Mouse (Mus musculus): ENCODE results near the gene Tmem200a. TPM values are rescaled to one million over a fixed set of nuclear protein-coding genes. Genes with fewer than 3 reads are reported as not detected.

Gene Tmem200a
- total and polyA plus RNA-seq, 3 experiments, result 0.33 TPM; not detected in 2

DNA sequence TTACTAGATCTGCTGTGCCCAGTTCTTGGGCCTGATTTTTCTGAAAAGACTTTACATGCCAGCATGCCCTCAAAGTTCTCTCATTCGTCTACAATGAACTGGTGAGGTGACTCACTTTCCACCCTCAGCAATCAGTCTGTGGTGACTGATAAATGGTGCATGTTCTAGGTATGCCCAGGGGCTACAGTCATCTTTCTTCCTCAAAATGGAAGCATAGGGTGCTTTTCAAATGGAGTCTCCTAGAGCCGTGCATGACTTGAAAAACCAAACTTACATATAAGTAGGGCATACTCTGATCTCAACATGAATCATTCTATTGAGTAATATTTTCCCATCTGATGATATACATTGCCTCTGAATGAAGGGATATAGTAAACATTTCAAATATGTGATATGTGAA, 117.8 kb downstream of the Tmem200a start:
- no peak for DNase-seq (ENCODE audit: low spot score)
- H3K4me1 ChIP-seq (ENCODE audit: insufficient read depth, low read depth, low read length), result no peaks in the 10 kb centered on the region

DNA sequence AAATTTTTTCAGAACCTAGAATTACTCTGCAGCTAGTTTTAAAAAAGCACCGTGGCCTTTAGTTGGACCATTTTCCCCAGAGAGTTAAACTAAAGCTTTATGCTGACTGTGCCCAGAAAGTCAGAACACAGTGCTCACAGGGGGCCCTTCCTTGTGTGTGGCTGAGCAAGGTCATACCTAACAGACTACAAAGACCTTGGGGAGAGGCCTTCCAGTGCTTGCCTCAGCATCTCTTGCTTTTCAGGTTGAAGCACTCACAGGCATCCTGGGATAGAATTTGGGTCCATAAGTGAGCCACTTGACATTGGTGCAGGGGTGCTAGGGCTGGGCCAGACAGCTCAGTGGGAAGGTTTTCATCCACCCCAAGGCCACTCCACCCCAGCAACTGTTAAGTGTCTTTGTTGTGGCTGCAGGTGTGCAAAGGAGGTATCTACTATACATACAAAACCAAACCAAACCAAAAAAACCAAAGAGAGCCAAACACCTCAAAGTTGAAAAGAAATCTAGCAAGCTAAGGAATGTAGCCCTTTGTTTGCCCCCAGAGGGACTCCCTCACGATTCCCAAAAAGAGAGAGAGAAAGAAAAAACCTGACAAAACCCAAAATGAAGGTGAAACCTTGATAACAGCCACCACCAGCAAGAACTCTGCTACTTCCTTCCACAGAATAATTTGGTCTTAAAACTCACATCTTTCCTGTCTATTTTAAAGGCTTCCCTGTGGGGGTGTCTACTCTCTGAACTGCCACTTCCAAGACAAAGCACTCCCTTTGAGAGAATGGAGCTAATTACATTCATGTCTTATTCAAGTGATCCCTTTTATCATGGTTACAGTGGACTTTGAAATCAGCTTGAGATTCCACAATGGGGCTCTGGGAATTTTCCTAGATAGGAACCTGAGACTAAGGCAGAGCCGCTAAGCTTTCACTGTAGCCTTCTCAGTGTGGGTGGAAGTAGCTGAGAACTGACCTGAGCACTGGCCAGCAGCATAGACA, 119.8 kb downstream of the Tmem200a start:
- H3K27me3 ChIP-seq (ENCODE audit: insufficient read depth, low read length), result no peaks in the 10 kb centered on the region
- DNase-seq (ENCODE audit: low spot score) (no peak), ATAC-seq (ENCODE audit: extremely low read depth, insufficient number of reproducible peaks, low FRiP score, poor library complexity, severe bottlenecking) (no peak)
- H3K9me3 ChIP-seq (replicated peaks), result peaks cover 23% of the 10 kb centered on the region
- no peak for TF ChIP-seq GATA1 (IDR thresholded peaks at IDR 0.05; ENCODE audit: borderline replicate concordance, low read length)
- no peak for TF ChIP-seq POLR2AphosphoS5 (IDR thresholded peaks at IDR 0.05; ENCODE audit: insufficient replicate concordance, low read depth, low read length)
- TF ChIP-seq CTCF (IDR thresholded peaks at IDR 0.05; ENCODE audit: low read depth, low read length), result no peak
- TF ChIP-seq TAL1 (conservative IDR thresholded peaks at IDR 0.05; ENCODE audit: low read depth, low read length), result no peak
- TF ChIP-seq GATA2 (IDR thresholded peaks at IDR 0.05; ENCODE audit: borderline replicate concordance, low read depth, low read length), result no peak
- no peak overlapping the region for H3K4me3 ChIP-seq (ENCODE audit: low read depth, low read length)
- H3K36me3 ChIP-seq (replicated peaks), result no peaks in the 10 kb centered on the region
- H3K4me1 ChIP-seq (ENCODE audit: insufficient read depth, low read depth, low read length), result no peaks in the 10 kb centered on the region

More for the DNA sequence above, 117.8 kb downstream of the Tmem200a start:
- TF ChIP-seq POLR2AphosphoS5 (IDR thresholded peaks at IDR 0.05; ENCODE audit: insufficient replicate concordance, low read depth, low read length) (no peak), GATA2 (IDR thresholded peaks at IDR 0.05; ENCODE audit: borderline replicate concordance, low read depth, low read length) (no peak), GATA1 (IDR thresholded peaks at IDR 0.05; ENCODE audit: borderline replicate concordance, low read length) (no peak), TAL1 (conservative IDR thresholded peaks at IDR 0.05; ENCODE audit: low read depth, low read length) (no peak), CTCF (IDR thresholded peaks at IDR 0.05; ENCODE audit: low read depth, low read length) (no peak)
- H3K4me3 ChIP-seq (ENCODE audit: low read depth, low read length), result no peak overlapping the region
- H3K36me3 ChIP-seq (replicated peaks), result no peaks in the 10 kb centered on the region
- H3K9me3 ChIP-seq (replicated peaks), result peaks cover 15% of the 10 kb centered on the region
- no peaks in the 10 kb centered on the region for H3K27me3 ChIP-seq (ENCODE audit: insufficient read depth, low read length)
- ATAC-seq (ENCODE audit: extremely low read depth, insufficient number of reproducible peaks, low FRiP score, poor library complexity, severe bottlenecking), result no peak

DNA sequence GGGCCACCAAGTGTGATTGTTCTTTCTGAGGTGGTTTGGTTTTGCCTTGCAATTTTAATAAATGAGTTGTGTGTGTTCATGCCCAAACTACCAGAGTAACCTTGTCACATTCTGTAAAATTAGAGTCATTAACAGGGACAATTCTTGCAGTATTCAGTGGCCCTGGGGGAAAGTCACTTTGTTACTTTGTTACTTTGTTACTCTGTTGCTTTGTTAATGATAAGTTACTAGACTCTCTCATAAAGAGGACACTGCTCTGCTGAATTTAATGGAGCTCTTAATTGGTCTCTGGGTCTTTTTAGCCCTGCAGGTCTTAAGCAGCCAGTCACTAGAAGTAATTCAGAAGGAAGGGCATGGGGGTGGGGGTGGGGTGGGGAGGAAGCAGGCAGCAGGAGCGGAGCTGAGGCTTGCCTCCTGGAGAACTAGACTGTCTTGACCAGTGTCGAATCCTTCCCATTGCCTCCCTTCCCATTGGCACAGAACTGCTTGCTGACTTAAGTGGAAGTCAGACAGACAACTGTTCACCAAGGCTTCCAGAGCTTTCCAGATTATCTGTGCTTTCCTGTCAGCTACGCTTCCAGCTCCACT, 124.1 kb downstream of the Tmem200a start:
- H3K9me3 ChIP-seq (replicated peaks), result peaks cover 33% of the 10 kb centered on the region
- H3K27me3 ChIP-seq (ENCODE audit: insufficient read depth, low read length), result no peaks in the 10 kb centered on the region
- H3K4me3 ChIP-seq (ENCODE audit: low read depth, low read length), result no peak overlapping the region
- TF ChIP-seq GATA2 (IDR thresholded peaks at IDR 0.05; ENCODE audit: borderline replicate concordance, low read depth, low read length) (no peak), GATA1 (IDR thresholded peaks at IDR 0.05; ENCODE audit: borderline replicate concordance, low read length) (no peak), POLR2AphosphoS5 (IDR thresholded peaks at IDR 0.05; ENCODE audit: insufficient replicate concordance, low read depth, low read length) (no peak), TAL1 (conservative IDR thresholded peaks at IDR 0.05; ENCODE audit: low read depth, low read length) (no peak), CTCF (IDR thresholded peaks at IDR 0.05; ENCODE audit: low read depth, low read length) (no peak)
- H3K4me1 ChIP-seq (ENCODE audit: insufficient read depth, low read depth, low read length), result no peaks in the 10 kb centered on the region
- no peaks in the 10 kb centered on the region for H3K36me3 ChIP-seq (replicated peaks)
- DNase-seq (ENCODE audit: low spot score), result no peak
- no peak for ATAC-seq (ENCODE audit: extremely low read depth, insufficient number of reproducible peaks, low FRiP score, poor library complexity, severe bottlenecking)

DNA sequence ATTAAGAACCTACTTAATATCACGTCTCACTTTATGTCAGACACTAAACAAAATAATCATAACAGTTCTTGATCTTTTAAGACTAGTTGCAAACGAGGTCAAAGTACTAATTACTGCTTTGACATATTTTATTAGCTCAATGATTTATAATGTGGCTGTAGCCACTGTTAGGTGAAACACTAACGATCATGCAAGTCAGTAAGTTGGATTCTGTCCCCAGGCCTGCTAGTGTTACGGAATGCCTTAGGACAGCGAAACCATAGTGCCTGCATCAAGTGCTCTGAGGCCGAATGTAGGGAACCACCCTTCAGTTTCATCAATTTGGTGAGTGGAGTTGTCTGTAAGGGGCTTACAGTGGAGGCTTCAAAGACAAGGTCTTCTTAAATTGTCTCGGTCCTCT, 126.0 kb downstream of the Tmem200a start:
- peaks cover 43% of the 10 kb centered on the region for H3K9me3 ChIP-seq (replicated peaks)
- H3K4me3 ChIP-seq (ENCODE audit: low read depth, low read length), result no peak overlapping the region
- H3K27me3 ChIP-seq (ENCODE audit: insufficient read depth, low read length), result no peaks in the 10 kb centered on the region
- no peak for ATAC-seq (ENCODE audit: extremely low read depth, insufficient number of reproducible peaks, low FRiP score, poor library complexity, severe bottlenecking)
- H3K36me3 ChIP-seq (replicated peaks), result no peaks in the 10 kb centered on the region
- no peak for DNase-seq (ENCODE audit: low spot score)
- no peak for TF ChIP-seq GATA2 (IDR thresholded peaks at IDR 0.05; ENCODE audit: borderline replicate concordance, low read depth, low read length)
- no peak for TF ChIP-seq POLR2AphosphoS5 (IDR thresholded peaks at IDR 0.05; ENCODE audit: insufficient replicate concordance, low read depth, low read length)
- TF ChIP-seq GATA1 (IDR thresholded peaks at IDR 0.05; ENCODE audit: borderline replicate concordance, low read length), result no peak
- TF ChIP-seq CTCF (IDR thresholded peaks at IDR 0.05; ENCODE audit: low read depth, low read length), result no peak
- TF ChIP-seq TAL1 (conservative IDR thresholded peaks at IDR 0.05; ENCODE audit: low read depth, low read length), result no peak
- H3K4me1 ChIP-seq (ENCODE audit: insufficient read depth, low read depth, low read length), result no peaks in the 10 kb centered on the region

DNA sequence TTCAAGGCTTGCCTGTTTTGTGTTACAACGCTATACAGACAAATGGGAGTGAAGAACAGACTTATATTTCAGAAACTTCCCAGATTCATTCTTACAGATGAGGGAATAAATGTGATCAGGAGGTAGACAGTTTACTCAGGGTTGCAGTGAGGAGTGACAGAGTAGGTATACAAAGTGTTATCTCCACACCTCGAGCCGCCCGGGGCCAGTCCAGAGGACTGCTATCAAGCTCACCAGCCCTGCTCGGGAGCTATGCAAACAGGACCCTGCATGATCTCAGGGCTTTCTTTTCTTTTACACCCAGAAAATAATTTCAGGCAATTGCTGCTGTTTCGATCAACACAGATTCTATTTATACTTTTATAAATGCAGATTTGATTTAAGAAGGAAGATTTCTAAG, 126.7 kb downstream of the Tmem200a start:
- H3K9me3 ChIP-seq (replicated peaks), result peaks cover 40% of the 10 kb centered on the region
- no peaks in the 10 kb centered on the region for H3K36me3 ChIP-seq (replicated peaks)
- H3K27me3 ChIP-seq (ENCODE audit: insufficient read depth, low read length), result no peaks in the 10 kb centered on the region
- H3K4me1 ChIP-seq (ENCODE audit: insufficient read depth, low read depth, low read length), result no peaks in the 10 kb centered on the region
- TF ChIP-seq GATA1 (IDR thresholded peaks at IDR 0.05; ENCODE audit: borderline replicate concordance, low read length), result no peak
- TF ChIP-seq GATA2 (IDR thresholded peaks at IDR 0.05; ENCODE audit: borderline replicate concordance, low read depth, low read length), result no peak
- no peak for TF ChIP-seq POLR2AphosphoS5 (IDR thresholded peaks at IDR 0.05; ENCODE audit: insufficient replicate concordance, low read depth, low read length)
- TF ChIP-seq CTCF (IDR thresholded peaks at IDR 0.05; ENCODE audit: low read depth, low read length), result no peak
- TF ChIP-seq TAL1 (conservative IDR thresholded peaks at IDR 0.05; ENCODE audit: low read depth, low read length), result no peak
- no peak for ATAC-seq (ENCODE audit: extremely low read depth, insufficient number of reproducible peaks, low FRiP score, poor library complexity, severe bottlenecking)
- no peak overlapping the region for H3K4me3 ChIP-seq (ENCODE audit: low read depth, low read length)
- no peak for DNase-seq (ENCODE audit: low spot score)

DNA sequence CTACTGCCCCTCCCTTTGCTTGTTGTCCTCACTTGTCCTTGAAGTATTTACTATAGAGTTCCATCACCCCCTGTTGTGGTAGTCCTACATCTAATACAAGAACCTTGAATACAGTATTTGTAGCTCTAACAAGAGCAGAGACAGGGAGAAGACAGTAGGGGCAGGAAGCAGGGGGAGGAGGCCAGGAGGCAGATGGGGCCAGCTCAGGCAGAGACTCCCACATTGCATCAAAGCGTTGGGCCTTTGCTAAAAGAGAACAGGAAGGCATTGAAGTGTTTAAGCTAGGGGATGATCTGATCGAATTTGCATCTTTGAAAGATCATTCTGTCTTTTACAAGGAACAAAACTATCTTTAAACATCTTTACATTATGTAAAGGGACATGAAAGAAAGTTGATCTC, 133.0 kb downstream of the Tmem200a start:
- Histone ChIP-seq H3K4me1 (ENCODE audit: insufficient read depth, low read depth, low read length) (no peaks in the 10 kb centered on the region), H3K36me3 (replicated peaks) (no peaks in the 10 kb centered on the region), H3K4me3 (ENCODE audit: low read depth, low read length) (no peak overlapping the region), H3K27me3 (ENCODE audit: insufficient read depth, low read length) (no peaks in the 10 kb centered on the region), H3K9me3 (replicated peaks) (peaks cover 28% of the 10 kb centered on the region)
- DNase-seq (ENCODE audit: low spot score) (no peak), ATAC-seq (ENCODE audit: extremely low read depth, insufficient number of reproducible peaks, low FRiP score, poor library complexity, severe bottlenecking) (no peak)
- no peak for TF ChIP-seq GATA1 (IDR thresholded peaks at IDR 0.05; ENCODE audit: borderline replicate concordance, low read length)
- TF ChIP-seq CTCF (IDR thresholded peaks at IDR 0.05; ENCODE audit: low read depth, low read length), result no peak
- no peak for TF ChIP-seq GATA2 (IDR thresholded peaks at IDR 0.05; ENCODE audit: borderline replicate concordance, low read depth, low read length)
